Mouse (Mus musculus): ENCODE measurements at regions not wholly inside any gene's neighbourhood (a gene's known extent, or its start where the extent isn't known, plus 50 kb on each side); places are given as distances from the start of the nearest gene placed in this dataset.
A peak's percentile ranks its signal among the peaks of the same experiment; 100 is the strongest.
"Not testable (repeated sequence)": the region's sequence is repeated elsewhere in the genome, so short reads cannot be mapped to it uniquely, and the experiment has no call there.

GRCm38 (mm10) chr8:39833251-39833650 is 841.6 kb upstream of the Adam24 start:
- no peak for DNase-seq (ENCODE audit: low read depth, low spot score)

GRCm38 (mm10) chr8:39846854-39847253 is 828.0 kb upstream of the Adam24 start:
- no peak for DNase-seq (ENCODE audit: low read depth, low spot score)

GRCm38 (mm10) chr8:39862544-39862943 is 812.3 kb upstream of the Adam24 start:
- no peak for DNase-seq (ENCODE audit: low read depth, low spot score)

- no peak for DNase-seq (ENCODE audit: low read depth, low spot score)
Measured at GRCm38 (mm10) chr8:39902251-39902650, 772.6 kb upstream of the Adam24 start.

GRCm38 (mm10) chr8:39912926-39913325 is 762.0 kb upstream of the Adam24 start:
- no peak for DNase-seq (ENCODE audit: low read depth, low spot score)

- DNase-seq (ENCODE audit: low read depth, low spot score) = no peak
Measured at GRCm38 (mm10) chr8:39921336-39921735, 753.5 kb upstream of the Adam24 start.

- no peak for DNase-seq (ENCODE audit: low read depth, low spot score)
Measured at GRCm38 (mm10) chr8:39923741-39924140, 751.1 kb upstream of the Adam24 start.

- DNase-seq (ENCODE audit: low read depth, low spot score) = no peak
Measured at GRCm38 (mm10) chr8:39950178-39950896, 724.5 kb upstream of the Adam24 start.

- no peak for DNase-seq (ENCODE audit: low read depth, low spot score)
Measured at GRCm38 (mm10) chr8:39954497-39954896, 720.4 kb upstream of the Adam24 start.

- no peak for DNase-seq (ENCODE audit: low read depth, low spot score)
Measured at GRCm38 (mm10) chr8:39954924-39955323, 720.0 kb upstream of the Adam24 start.

GRCm38 (mm10) chr8:40005207-40005837 is 669.6 kb upstream of the Adam24 start:
- no peak for DNase-seq (ENCODE audit: low read depth, low spot score)

GRCm38 (mm10) chr8:40019281-40019943 is 655.5 kb upstream of the Adam24 start:
- no peak for DNase-seq (ENCODE audit: low read depth, low spot score)

- no peak for DNase-seq (ENCODE audit: low read depth, low spot score)
Measured at GRCm38 (mm10) chr8:40064145-40064544, 610.7 kb upstream of the Adam24 start.

- no peak for DNase-seq (ENCODE audit: low read depth, low spot score)
Measured at GRCm38 (mm10) chr8:40071131-40071530, 603.7 kb upstream of the Adam24 start.

- not testable (repeated sequence) for DNase-seq (ENCODE audit: low read depth, low spot score)
Measured at GRCm38 (mm10) chr8:40080976-40081375, 593.9 kb upstream of the Adam24 start.

- DNase-seq (ENCODE audit: low read depth, low spot score) = no peak
Measured at GRCm38 (mm10) chr8:40084129-40084528, 590.7 kb upstream of the Adam24 start.

GRCm38 (mm10) chr8:40089377-40089776 is 585.5 kb upstream of the Adam24 start:
- no peak for DNase-seq (ENCODE audit: low read depth, low spot score)

GRCm38 (mm10) chr8:40124402-40124801 is 550.5 kb upstream of the Adam24 start:
- DNase-seq (ENCODE audit: low read depth, low spot score) = no peak

GRCm38 (mm10) chr8:40127141-40127540 is 547.7 kb upstream of the Adam24 start:
- DNase-seq (ENCODE audit: low read depth, low spot score) = no peak

- DNase-seq (ENCODE audit: low read depth, low spot score) = peak; percentile 51
Measured at GRCm38 (mm10) chr8:40132662-40133257, 542.1 kb upstream of the Adam24 start.

GRCm38 (mm10) chr8:40150911-40151797 is 523.7 kb upstream of the Adam24 start:
- DNase-seq (ENCODE audit: low read depth, low spot score) = peak; percentile 63
